Mouse (Mus musculus): ENCODE measurements at regions not wholly inside any gene's neighbourhood (a gene's known extent, or its start where the extent isn't known, plus 50 kb on each side); places are given as distances from the start of the nearest gene placed in this dataset.

- Histone ChIP-seq H3K9me3 (ENCODE audit: low read length) (no peaks in the 10 kb centered on the region), H3K27ac (ENCODE audit: low read length) (peak overlapping the region; percentile 20; the same call in 1 of the 2 replicates), H3K4me3 (ENCODE audit: low read depth, low read length) (peak overlapping the region; percentile 22; the same call in 1 of the 2 replicates), H3K27me3 (replicated peaks; ENCODE audit: insufficient read depth, low read length) (no peaks in the 10 kb centered on the region), H3K4me1 (ENCODE audit: insufficient read depth, low read depth, low read length) (no peaks in the 10 kb centered on the region), H3K4me2 (replicated peaks; ENCODE audit: low read depth, low read length) (peak overlapping the region; percentile 41), H3K9ac (replicated peaks; ENCODE audit: low read depth) (no peak overlapping the region), H3K36me3 (ENCODE audit: insufficient read depth, low read length) (no peaks in the 10 kb centered on the region)
- ATAC-seq = no peak
- TF ChIP-seq EP300 (IDR thresholded peaks at IDR 0.05) (no peak), CTCF (IDR thresholded peaks at IDR 0.05) (no peak)
- peak; percentile 10 for DNase-seq (ENCODE audit: low spot score)
- WGBS = 46% methylated on average over 7 of the region's 7 CpGs
These were observed 461.4 kb downstream of the Lmo4 start for GRCm38 (mm10) chr3:143743649-143744048.

- no peak overlapping the region for H3K9ac ChIP-seq (replicated peaks; ENCODE audit: low read depth)
- 44% methylated on average over 17 of the region's 17 CpGs for WGBS
- DNase-seq (ENCODE audit: low spot score) (peak; percentile 68), ATAC-seq (peak; percentile 85)
- peak overlapping the region; percentile 22 for H3K4me3 ChIP-seq (ENCODE audit: low read depth, low read length)
- no peaks in the 10 kb centered on the region for H3K36me3 ChIP-seq (ENCODE audit: insufficient read depth, low read length)
- no peaks in the 10 kb centered on the region for H3K9me3 ChIP-seq (ENCODE audit: low read length)
- H3K27me3 ChIP-seq (replicated peaks; ENCODE audit: insufficient read depth, low read length) = no peaks in the 10 kb centered on the region
- H3K4me1 ChIP-seq (ENCODE audit: insufficient read depth, low read depth, low read length) = no peaks in the 10 kb centered on the region
- TF ChIP-seq CTCF (IDR thresholded peaks at IDR 0.05) = peak; percentile 38
- TF ChIP-seq EP300 (IDR thresholded peaks at IDR 0.05) = no peak
- H3K4me2 ChIP-seq (replicated peaks; ENCODE audit: low read depth, low read length) = peak overlapping the region; percentile 41
- peak overlapping the region; percentile 20; the same call in 1 of the 2 replicates for H3K27ac ChIP-seq (ENCODE audit: low read length)
These were observed 462.0 kb downstream of the Lmo4 start for GRCm38 (mm10) chr3:143742786-143743571.

GRCm38 (mm10) chr3:143738676-143739075 lies 466.3 kb downstream of the Lmo4 start:
- Histone ChIP-seq H3K9me3 (ENCODE audit: low read length) (no peaks in the 10 kb centered on the region), H3K4me3 (ENCODE audit: low read depth, low read length) (no peak overlapping the region), H3K27ac (ENCODE audit: low read length) (no peak overlapping the region), H3K4me2 (replicated peaks; ENCODE audit: low read depth, low read length) (no peak overlapping the region), H3K9ac (replicated peaks; ENCODE audit: low read depth) (no peak overlapping the region), H3K36me3 (ENCODE audit: insufficient read depth, low read length) (no peaks in the 10 kb centered on the region), H3K27me3 (replicated peaks; ENCODE audit: insufficient read depth, low read length) (no peaks in the 10 kb centered on the region), H3K4me1 (ENCODE audit: insufficient read depth, low read depth, low read length) (no peaks in the 10 kb centered on the region)
- 75% methylated on average over 3 of the region's 3 CpGs for whole genome bisulfite sequencing
- TF ChIP-seq EP300 (IDR thresholded peaks at IDR 0.05) (no peak), CTCF (IDR thresholded peaks at IDR 0.05) (no peak)
- ATAC-seq (no peak), DNase-seq (ENCODE audit: low spot score) (no peak)

GRCm38 (mm10) chr3:143737844-143738243 lies 467.2 kb downstream of the Lmo4 start:
- Histone ChIP-seq H3K4me1 (ENCODE audit: insufficient read depth, low read depth, low read length) (no peaks in the 10 kb centered on the region), H3K36me3 (ENCODE audit: insufficient read depth, low read length) (no peaks in the 10 kb centered on the region), H3K4me3 (ENCODE audit: low read depth, low read length) (no peak overlapping the region), H3K9me3 (ENCODE audit: low read length) (no peaks in the 10 kb centered on the region), H3K27ac (ENCODE audit: low read length) (no peak overlapping the region), H3K9ac (replicated peaks; ENCODE audit: low read depth) (no peak overlapping the region), H3K27me3 (replicated peaks; ENCODE audit: insufficient read depth, low read length) (no peaks in the 10 kb centered on the region), H3K4me2 (replicated peaks; ENCODE audit: low read depth, low read length) (no peak overlapping the region)
- ATAC-seq (no peak), DNase-seq (ENCODE audit: low spot score) (no peak)
- WGBS = 67% methylated on average over 6 of the region's 6 CpGs
- TF ChIP-seq CTCF (IDR thresholded peaks at IDR 0.05) (no peak), EP300 (IDR thresholded peaks at IDR 0.05) (no peak)

- no peaks in the 10 kb centered on the region for H3K9me3 ChIP-seq (ENCODE audit: low read length)
- H3K4me1 ChIP-seq (ENCODE audit: insufficient read depth, low read depth, low read length) = no peaks in the 10 kb centered on the region
- ATAC-seq (no peak), DNase-seq (ENCODE audit: low spot score) (no peak)
- no peak overlapping the region for H3K4me2 ChIP-seq (replicated peaks; ENCODE audit: low read depth, low read length)
- 64% methylated on average over 6 of the region's 6 CpGs for WGBS
- TF ChIP-seq EP300 (IDR thresholded peaks at IDR 0.05) (no peak), CTCF (IDR thresholded peaks at IDR 0.05) (no peak)
- H3K9ac ChIP-seq (replicated peaks; ENCODE audit: low read depth) = no peak overlapping the region
- no peaks in the 10 kb centered on the region for H3K27me3 ChIP-seq (replicated peaks; ENCODE audit: insufficient read depth, low read length)
- no peak overlapping the region for H3K27ac ChIP-seq (ENCODE audit: low read length)
- H3K36me3 ChIP-seq (ENCODE audit: insufficient read depth, low read length) = no peaks in the 10 kb centered on the region
- H3K4me3 ChIP-seq (ENCODE audit: low read depth, low read length) = no peak overlapping the region
These were observed 468.2 kb downstream of the Lmo4 start for GRCm38 (mm10) chr3:143736651-143737398.

- ATAC-seq (no peak), DNase-seq (ENCODE audit: low spot score) (no peak)
- Histone ChIP-seq H3K27me3 (replicated peaks; ENCODE audit: insufficient read depth, low read length) (no peaks in the 10 kb centered on the region), H3K4me1 (ENCODE audit: insufficient read depth, low read depth, low read length) (no peaks in the 10 kb centered on the region), H3K4me2 (replicated peaks; ENCODE audit: low read depth, low read length) (no peak overlapping the region), H3K27ac (ENCODE audit: low read length) (no peak overlapping the region), H3K36me3 (ENCODE audit: insufficient read depth, low read length) (no peaks in the 10 kb centered on the region), H3K9ac (replicated peaks; ENCODE audit: low read depth) (no peak overlapping the region), H3K4me3 (ENCODE audit: low read depth, low read length) (no peak overlapping the region), H3K9me3 (ENCODE audit: low read length) (no peaks in the 10 kb centered on the region)
- TF ChIP-seq EP300 (IDR thresholded peaks at IDR 0.05) (no peak), CTCF (IDR thresholded peaks at IDR 0.05) (no peak)
- 74% methylated on average over 2 of the region's 2 CpGs for WGBS
These were observed 470.2 kb downstream of the Lmo4 start for GRCm38 (mm10) chr3:143734791-143735190.

Data from lung, postnatal 0 days (tissue).